Mouse (Mus musculus) C2C12 (cell line): ENCODE data around the gene Msantd1.

Experiments
- CEBPB ChIP-seq: IDR thresholded peaks from one replicate; pipeline ENCODE4 v1.6.1; 2011; ENCODE audit warnings: low read depth, mild to moderate bottlenecking, control low read depth, moderate library complexity
- CTCF ChIP-seq: IDR thresholded peaks from one replicate; pipeline ENCODE4 v1.5.1; 2011; ENCODE audit not compliant: control insufficient read depth, insufficient read depth, insufficient read length
- MAX ChIP-seq: IDR thresholded peaks from one replicate; pipeline ENCODE4 v1.6.1; 2011; ENCODE audit warnings: mild to moderate bottlenecking, control low read depth
- MYOD1 ChIP-seq: IDR thresholded peaks from one replicate; pipeline ENCODE4 v1.6.1; 2011; ENCODE audit warnings: low read depth; ENCODE audit not compliant: control insufficient read depth, insufficient read length
- MYOG ChIP-seq: IDR thresholded peaks from one replicate; pipeline ENCODE4 v1.6.1; 2011; ENCODE audit not compliant: control insufficient read depth, insufficient read length; ENCODE audit errors: extremely low read depth
- USF1 ChIP-seq: IDR thresholded peaks from one replicate; pipeline ENCODE4 v1.6.1; 2011; ENCODE audit warnings: low read depth, mild to moderate bottlenecking, control low read depth, moderate library complexity

DNA sequence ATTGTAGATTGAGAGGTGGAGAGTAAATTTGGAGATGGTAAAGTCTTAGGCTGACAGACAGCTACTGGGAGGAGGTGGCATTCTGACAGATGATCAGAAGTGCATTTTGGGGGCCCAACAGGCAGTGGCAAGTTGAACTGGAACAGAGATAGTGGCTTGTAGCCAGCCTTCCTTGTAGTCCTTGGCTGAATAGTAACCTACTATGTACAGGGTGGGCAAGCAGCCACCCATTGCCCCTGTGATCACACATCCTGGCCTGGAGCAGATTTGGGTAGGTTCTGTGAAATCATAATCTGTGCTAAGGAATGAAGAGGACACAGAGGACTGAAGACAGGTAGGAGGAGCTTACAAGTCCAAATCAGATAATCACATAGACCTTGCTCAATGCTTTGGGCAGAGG is 3.4 kb upstream of the Msantd1 start:
- no peak for TF ChIP-seq CEBPB
- no peak for TF ChIP-seq CTCF
- TF ChIP-seq USF1 = no peak
- no peak for TF ChIP-seq MYOG
- TF ChIP-seq MAX = no peak
- no peak for TF ChIP-seq MYOD1
